Mouse (Mus musculus): ENCODE measurements around the gene Prl7a2.

Gene Prl7a2

GRCm38 (mm10) chr13:27667936-27668335, at the start of gene Prl7a2:
Gene Prl7a2, minus strand, starts transcription at chr13:27668036.
- no peak for DNase-seq (ENCODE audit: extremely low spot score)

DNA sequence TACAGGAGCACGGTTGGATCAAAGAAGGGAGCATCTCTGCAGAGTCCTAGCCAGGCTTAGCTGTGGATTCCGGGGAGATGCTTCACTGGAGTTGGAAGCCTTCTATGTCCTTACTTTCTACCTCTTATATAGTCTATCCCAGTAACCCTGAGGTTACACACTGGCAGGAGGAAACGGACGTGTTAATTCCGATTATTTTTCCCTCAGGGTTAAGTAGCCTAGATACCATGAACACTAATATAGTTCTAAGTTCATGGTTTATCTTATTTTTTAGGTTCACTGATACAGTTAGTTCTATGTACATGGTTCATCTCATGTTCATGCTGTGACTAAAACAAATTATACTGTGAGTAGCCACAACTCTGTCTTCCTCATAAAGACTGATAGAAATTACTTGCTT, 48.8 kb upstream of the Prl7a2 start, which contains the start of gene Prl7d1:
Gene Prl7d1 (minus strand): TSS at position 101 of the 400 bp plus-strand sequence.
- DNase-seq (ENCODE audit: extremely low spot score), result no peak

DNA sequence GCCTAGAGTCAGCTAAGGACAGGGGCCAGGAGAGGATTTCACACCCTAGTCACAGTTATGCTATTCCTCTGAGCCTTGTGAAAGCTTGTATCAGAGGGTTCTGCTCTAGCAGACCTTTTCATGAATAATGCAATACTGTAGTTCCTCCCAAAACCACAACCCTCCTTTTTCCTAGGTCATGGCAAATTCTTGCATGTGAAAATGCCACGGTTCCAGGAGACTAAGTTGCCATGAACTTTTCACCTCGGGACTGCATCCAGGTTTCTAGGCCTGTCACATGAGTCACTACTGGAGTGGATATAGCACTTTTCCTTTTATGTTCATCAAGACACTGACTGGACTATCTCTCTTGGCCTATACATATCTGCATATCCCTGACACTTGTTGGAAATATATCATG, 38.7 kb upstream of the Prl7a2 start:
- DNase-seq (ENCODE audit: extremely low spot score), result no peak

DNA sequence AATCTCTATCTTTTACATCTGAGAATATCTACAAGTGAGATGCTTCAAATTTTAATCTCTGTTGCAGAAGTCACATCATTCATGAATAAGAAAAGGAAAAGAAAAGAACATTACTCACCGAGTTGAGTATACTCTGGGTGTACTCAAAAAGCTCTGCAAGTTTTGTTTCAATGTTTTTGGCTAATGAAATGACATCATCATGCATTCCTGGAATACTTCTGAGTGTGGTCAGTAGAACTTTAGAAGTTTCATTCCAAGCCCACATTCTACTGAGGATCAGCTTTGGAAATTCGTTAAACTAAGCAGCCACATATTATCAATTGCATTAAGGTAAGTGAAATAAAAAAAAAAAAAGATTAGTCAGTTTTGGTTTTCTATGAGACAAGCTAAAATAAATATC, 7.1 kb downstream of the Prl7a2 start:
- no peak for DNase-seq (ENCODE audit: extremely low spot score)

DNA sequence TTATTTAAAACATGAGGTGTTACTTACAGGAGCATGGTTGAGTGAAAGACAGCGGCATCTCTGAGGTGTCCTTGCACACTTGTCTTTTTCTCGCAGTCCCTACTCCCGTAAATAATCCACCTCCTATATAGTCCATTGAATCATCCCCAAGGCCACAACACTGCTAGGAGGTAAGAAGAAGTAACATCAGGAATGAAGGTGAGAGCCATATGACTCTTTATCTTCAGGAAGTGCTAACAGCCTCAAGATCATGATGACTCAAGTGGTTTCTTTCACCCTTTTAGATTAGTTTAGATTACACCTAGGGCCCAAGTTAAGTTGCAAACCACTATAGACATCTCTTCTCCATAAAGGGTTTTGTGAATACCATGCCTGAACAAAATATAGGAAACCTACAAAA, 25.4 kb downstream of the Prl7a2 start, which contains the start of gene Prl7a1:
Gene Prl7a1 (minus strand): TSS at position 101 of the 400 bp plus-strand sequence.
- DNase-seq (ENCODE audit: extremely low spot score), result no peak

- DNase-seq (ENCODE audit: extremely low spot score), result no peak
Measured at GRCm38 (mm10) chr13:27610482-27610881, 57.4 kb downstream of the Prl7a2 start, which contains the start of gene Prl7b1. Gene Prl7b1, minus strand, starts transcription at chr13:27610582.

Data from embryo, embryonic 9.5 days (tissue).